Mouse (Mus musculus): ENCODE results near the gene Hipk1.

The Hipk1 gene

DNA sequence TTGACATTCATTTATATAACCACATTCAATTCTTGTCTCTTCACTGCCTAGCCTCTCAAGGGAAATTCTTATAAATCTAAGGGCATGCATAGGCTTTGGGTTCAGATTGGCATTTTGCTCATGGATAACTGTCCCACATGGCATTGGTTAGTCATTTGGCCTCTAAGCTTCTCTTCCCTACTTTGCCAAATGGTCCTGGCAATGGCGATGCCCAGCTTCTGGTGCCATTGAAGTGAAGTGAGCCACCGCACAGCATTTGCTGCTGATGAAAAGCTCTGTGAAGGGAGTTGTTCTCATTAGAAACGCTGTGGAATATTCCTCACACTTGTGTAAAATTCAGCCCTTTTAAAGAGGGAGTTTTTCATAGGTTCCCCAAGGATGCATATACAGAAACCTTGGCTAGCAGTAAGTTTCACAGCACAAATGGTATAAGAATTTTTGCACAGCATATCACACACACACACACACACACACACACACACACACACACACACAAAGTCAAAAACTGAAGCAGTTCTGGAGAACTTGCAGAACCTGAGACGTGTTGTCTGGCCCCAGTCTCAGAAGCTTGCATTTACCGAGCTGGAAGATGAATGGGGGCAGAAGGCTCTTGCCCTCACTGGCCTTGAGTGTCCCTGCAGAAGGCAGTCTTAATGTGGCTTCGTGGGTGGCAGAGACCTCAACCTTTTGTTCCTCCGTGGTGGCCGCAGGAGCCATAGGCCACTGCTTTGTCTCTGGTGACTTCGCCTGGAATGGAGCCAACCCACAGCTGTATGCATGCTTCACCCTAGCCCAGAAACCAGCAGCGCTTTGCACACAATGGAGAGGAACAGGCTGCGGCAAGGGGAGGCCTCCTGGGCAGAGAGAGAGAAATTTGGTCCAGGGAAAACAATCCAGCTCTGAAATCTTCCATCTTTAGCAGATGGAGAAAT lies 75.3 kb downstream of the Hipk1 start:
- DNase-seq (ENCODE audit: low spot score) = peak; percentile 13

DNA sequence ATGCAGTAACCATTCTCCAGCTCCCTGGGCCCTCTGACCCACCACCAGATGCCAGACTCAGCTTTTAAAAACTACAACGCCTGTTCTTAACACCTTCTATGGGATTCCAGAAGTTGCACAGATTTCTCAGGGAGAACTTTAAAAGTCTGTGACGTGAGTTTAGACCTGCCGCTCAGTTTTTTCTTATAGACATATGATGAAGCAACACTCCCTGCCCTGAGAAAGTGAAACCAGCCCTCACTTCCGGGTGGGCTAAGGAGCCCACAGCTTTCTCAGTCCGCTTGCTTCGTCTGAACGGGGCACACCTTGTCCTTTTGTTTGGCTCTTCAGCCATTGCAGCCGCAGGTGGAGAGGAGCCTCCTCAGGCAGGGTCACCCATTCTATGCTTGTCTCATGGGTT lies 76.4 kb downstream of the Hipk1 start:
- DNase-seq (ENCODE audit: low spot score) = no peak

DNA sequence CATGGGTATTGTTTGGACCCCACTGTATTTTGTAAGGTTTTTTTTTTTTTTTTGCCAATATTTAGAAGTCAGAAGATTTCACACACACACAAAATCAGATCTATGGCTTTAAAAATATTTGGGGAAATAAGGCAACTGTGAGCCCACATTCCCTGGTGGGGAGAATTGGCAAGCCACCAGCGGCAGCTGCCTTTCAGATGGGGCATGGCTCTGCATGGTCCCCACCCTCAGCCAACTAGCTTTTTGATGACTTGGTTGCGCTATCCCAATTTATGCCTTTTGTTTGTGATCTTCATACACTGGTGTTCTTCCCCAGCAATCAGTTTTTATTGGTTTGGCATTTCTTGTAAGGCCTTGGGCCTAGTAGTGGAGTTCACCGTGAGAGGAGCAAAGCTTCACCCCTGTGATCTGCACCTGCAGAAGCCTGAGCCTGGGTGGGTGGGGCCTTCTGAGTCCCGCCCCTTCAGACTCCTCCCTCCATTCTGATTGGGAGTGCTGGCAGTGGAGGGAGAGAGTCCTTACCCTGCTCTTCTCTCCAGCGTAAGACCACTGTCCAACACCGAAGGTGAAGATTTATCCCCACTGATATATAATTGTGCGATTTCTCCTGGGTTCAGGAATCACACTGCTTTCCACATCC lies 77.0 kb downstream of the Hipk1 start:
- no peak for DNase-seq (ENCODE audit: low spot score)

DNA sequence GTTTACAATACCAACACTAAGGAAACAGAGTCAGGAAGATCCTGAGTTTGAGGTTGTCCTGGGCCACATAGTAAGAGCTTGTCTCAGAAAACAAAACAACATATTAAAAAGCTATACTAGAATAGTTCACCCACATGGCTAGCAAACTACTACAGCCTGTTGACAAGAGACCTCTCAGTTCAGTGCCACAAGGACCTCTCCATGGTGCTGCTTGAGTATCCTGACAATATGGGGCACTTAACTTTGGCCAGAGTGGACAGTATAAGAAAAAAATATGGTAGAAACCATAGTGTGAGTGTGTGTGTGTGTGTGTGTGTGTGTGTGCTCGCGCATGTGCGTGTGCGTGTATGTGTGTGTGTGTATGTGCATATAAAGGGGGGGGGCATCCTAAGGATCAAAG lies 79.2 kb downstream of the Hipk1 start:
- no peak for DNase-seq (ENCODE audit: low spot score)

DNA sequence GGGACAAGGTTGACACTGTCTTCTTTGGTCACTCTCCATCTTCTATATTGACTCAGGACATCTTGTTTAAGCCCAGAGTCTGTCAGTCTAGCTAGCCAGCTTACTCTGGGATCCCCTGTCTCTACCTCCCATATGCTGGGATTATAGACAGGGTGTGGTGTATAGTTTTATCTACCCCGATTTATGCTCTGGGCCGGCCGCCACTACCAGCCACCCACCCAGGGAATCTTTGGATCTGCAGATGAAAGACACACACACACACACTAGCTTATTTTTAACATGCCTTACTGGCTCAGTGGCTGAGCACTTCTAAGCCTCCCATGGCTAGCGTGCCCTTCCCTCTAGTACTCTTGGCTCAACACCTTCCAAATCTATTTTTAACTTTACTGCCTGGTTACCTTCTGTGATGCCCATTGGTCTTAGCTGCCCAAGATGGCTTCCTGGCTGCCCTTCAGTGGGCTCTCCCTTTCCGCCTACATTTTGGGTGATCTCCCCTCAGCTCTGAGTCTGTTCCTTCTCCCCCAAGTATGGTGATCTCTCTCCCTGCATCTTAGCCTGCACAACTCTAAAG lies 81.8 kb downstream of the Hipk1 start:
- DNase-seq (ENCODE audit: low spot score) = no peak

DNA sequence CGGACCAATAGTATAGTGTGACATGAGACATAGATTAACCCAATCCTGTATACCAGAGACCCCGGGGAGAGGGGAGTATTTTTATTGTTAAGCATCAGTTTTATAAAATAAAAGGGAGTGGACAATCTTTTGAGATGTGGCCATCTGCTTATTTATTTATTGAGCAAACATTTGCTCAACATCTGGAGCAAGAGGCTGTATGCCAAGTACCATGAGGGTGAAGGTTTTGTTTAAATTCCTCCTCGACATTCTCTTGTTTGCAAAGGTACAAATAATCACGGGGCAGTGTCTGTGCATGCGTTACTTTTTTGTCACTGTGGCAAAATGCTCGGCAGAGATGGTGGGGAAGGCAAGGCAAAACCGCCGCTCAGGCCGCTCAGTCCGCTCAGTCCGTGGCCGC lies 85.9 kb downstream of the Hipk1 start:
- no peak for DNase-seq (ENCODE audit: low spot score)

DNA sequence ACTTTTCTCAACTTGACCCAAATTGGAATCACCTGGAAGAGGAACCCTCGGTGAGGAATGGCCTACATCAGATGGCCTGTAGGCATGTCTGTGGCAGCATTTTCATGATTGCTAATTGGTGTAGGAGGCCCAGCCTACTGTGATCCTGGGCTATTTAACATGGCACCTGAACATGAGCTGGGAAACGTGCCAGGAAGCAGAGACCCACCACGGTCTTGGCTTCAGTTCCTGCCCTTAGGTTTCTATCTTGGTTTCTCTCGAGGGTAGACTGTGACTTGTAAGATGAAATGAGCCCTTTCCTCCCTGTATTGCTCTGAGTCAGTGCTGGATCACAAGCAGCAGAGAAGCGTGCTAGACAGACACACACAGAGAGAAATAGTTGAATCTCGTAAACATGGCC lies 86.7 kb downstream of the Hipk1 start:
- no peak for DNase-seq (ENCODE audit: low spot score)

DNA sequence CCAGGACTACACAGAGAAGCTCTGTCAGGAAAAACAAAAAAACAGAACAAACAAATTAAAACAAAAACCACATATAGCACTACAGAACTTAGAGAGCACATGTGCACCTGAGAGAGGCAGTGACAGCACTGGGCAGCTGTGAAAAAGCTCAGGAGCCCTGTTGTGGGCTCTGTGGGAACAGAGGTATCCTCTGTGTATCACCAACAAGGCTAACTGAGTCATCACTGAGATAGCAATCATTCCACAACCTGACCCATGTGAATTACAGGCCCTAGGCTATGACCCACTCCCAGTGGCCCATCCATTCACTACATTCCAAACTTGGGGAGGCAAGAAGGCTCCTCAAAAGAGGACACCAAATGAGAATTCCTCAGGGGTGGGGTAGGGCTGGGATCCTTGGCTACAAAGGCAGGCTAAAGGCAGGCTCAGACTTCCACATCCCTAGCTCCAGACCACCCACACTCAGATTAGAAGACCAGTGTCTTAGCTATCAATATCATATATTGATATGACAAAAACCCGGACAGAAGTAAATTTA lies 94.9 kb downstream of the Hipk1 start:
- no peak for DNase-seq (ENCODE audit: low spot score)

DNA sequence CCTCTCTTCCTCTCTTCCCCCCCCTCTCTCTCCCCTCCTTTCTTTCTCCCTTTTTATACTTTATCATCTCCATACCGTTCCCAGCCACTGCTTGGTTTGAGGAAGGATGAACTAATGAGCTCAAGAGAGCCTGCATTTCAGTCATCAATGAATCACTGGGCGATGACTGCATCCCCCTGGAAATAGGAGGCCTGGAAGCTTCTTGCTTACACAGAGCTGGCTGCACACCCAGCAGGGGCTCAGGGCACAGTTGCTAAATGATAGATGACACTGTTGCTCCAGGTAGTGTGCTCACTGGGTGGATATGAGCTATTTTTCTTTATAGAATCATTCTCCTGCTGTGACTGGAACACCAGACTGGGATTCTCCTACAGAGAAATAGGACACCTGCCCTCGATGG lies 95.8 kb downstream of the Hipk1 start:
- DNase-seq (ENCODE audit: low spot score) = no peak

DNA sequence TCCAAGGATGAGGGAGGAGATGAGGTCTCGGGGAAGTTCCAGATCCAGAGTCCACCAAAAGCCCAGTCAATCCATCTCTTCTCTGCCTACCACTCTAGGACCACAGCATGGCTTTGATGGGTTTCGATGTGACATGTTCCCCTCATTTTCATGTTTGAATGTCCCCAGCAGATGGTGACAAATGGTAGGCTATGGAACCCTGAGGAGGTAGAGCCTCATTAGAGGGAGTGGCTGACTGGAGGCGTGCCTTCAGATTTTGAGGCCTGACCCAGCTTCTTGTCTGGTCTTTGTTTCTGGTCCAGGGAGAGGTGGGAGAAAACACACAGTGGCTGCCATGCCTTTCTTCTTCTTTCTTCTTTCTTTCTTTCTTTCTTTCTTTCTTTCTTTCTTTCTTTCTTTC lies 100.9 kb downstream of the Hipk1 start:
- no peak for DNase-seq (ENCODE audit: low spot score)

All from ovary, postnatal 10 days (tissue).